Mouse (Mus musculus): ENCODE results near the gene Dlk1. TPM values are rescaled to one million over a fixed set of nuclear protein-coding genes. Genes with fewer than 3 reads are reported as not detected.
"Not testable (repeated sequence)": the region's sequence is repeated elsewhere in the genome, so short reads cannot be mapped to it uniquely, and the experiment has no call there.

The Dlk1 gene
- polyA plus RNA-seq, 1 experiment from 2014 or later = 73.4 TPM

- WGBS = 10% methylated on average over 10 of the region's 10 CpGs
- no peak overlapping the region for H3K4me3 ChIP-seq (replicated peaks; ENCODE audit: low read length)
- no peaks in the 10 kb centered on the region for H3K36me3 ChIP-seq (replicated peaks; ENCODE audit: control insufficient read depth, insufficient read depth)
- no peak overlapping the region for H3K9ac ChIP-seq
- peaks cover 39% of the 10 kb centered on the region for H3K4me1 ChIP-seq (replicated peaks; ENCODE audit: control insufficient read depth, insufficient read depth, low read length)
- no peak for ATAC-seq (ENCODE audit: low FRiP score)
- H3K9me3 ChIP-seq (ENCODE audit: control insufficient read depth, low read length) = no peaks in the 10 kb centered on the region
- no peak overlapping the region for H3K27ac ChIP-seq
- DNase-seq (ENCODE audit: low spot score) = no peak
- peak overlapping the region; percentile 36; the same call in 1 of the 2 replicates for H3K4me2 ChIP-seq (replicated peaks)
- peaks cover 56% of the 10 kb centered on the region for H3K27me3 ChIP-seq (ENCODE audit: control insufficient read depth, insufficient read depth, low read length)
These were observed 6.3 kb downstream of the Dlk1 start for GRCm38 (mm10) chr12:109458896-109459295.

- H3K4me3 ChIP-seq (replicated peaks; ENCODE audit: low read length) = peak overlapping the region; percentile 9; the same call in 1 of the 2 replicates
- 0 out of 2 replicates have a peak, but pooled peaks have one; percentile 34 for ATAC-seq (ENCODE audit: low FRiP score)
- 30% methylated on average over 49 of the region's 49 CpGs for WGBS
These were observed 7.1 kb downstream of the Dlk1 start for GRCm38 (mm10) chr12:109459481-109460401.

GRCm38 (mm10) chr12:109462594-109462993 is 10.0 kb downstream of the Dlk1 start:
- ATAC-seq (ENCODE audit: low FRiP score) (no peak), DNase-seq (ENCODE audit: low spot score) (no peak)
- no peak overlapping the region for H3K4me2 ChIP-seq (replicated peaks)
- no peak overlapping the region for H3K27ac ChIP-seq
- no peak overlapping the region for H3K4me3 ChIP-seq (replicated peaks; ENCODE audit: low read length)
- H3K9me3 ChIP-seq (ENCODE audit: control insufficient read depth, low read length) = no peaks in the 10 kb centered on the region
- peaks cover 23% of the 10 kb centered on the region for H3K4me1 ChIP-seq (replicated peaks; ENCODE audit: control insufficient read depth, insufficient read depth, low read length)
- H3K27me3 ChIP-seq (ENCODE audit: control insufficient read depth, insufficient read depth, low read length) = peaks cover 36% of the 10 kb centered on the region
- no peak overlapping the region for H3K9ac ChIP-seq
- no peaks in the 10 kb centered on the region for H3K36me3 ChIP-seq (replicated peaks; ENCODE audit: control insufficient read depth, insufficient read depth)
- WGBS = 76% methylated on average over 10 of the region's 10 CpGs

More at GRCm38 (mm10) chr12:109459481-109460401, 7.1 kb downstream of the Dlk1 start:
- Histone ChIP-seq H3K27me3 (ENCODE audit: control insufficient read depth, insufficient read depth, low read length) (peaks cover 48% of the 10 kb centered on the region), H3K4me1 (replicated peaks; ENCODE audit: control insufficient read depth, insufficient read depth, low read length) (peaks cover 39% of the 10 kb centered on the region), H3K27ac (no peak overlapping the region), H3K36me3 (replicated peaks; ENCODE audit: control insufficient read depth, insufficient read depth) (no peaks in the 10 kb centered on the region), H3K9ac (peak overlapping the region; percentile 44), H3K9me3 (ENCODE audit: control insufficient read depth, low read length) (no peaks in the 10 kb centered on the region), H3K4me2 (replicated peaks) (peak overlapping the region; percentile 36)
- no peak for DNase-seq (ENCODE audit: low spot score)

- not testable (repeated sequence) for DNase-seq (ENCODE audit: low spot score); H3K4me1 ChIP-seq (replicated peaks; ENCODE audit: control insufficient read depth, insufficient read depth, low read length); ATAC-seq (ENCODE audit: low FRiP score); H3K36me3 ChIP-seq (replicated peaks; ENCODE audit: control insufficient read depth, insufficient read depth); H3K9me3 ChIP-seq (ENCODE audit: control insufficient read depth, low read length); H3K27me3 ChIP-seq (ENCODE audit: control insufficient read depth, insufficient read depth, low read length); H3K9ac ChIP-seq; H3K4me3 ChIP-seq (replicated peaks; ENCODE audit: low read length); H3K4me2 ChIP-seq (replicated peaks); H3K27ac ChIP-seq
- 94% methylated on average over 2 of the region's 4 CpGs for WGBS
These were observed 14.8 kb downstream of the Dlk1 start for GRCm38 (mm10) chr12:109467417-109467816.

- no peaks in the 10 kb centered on the region for H3K9me3 ChIP-seq (ENCODE audit: control insufficient read depth, low read length)
- peaks cover 3% of the 10 kb centered on the region; the same call in 1 of the 2 replicates for H3K27me3 ChIP-seq (ENCODE audit: control insufficient read depth, insufficient read depth, low read length)
- no peak overlapping the region for H3K27ac ChIP-seq
- no peak overlapping the region for H3K4me2 ChIP-seq (replicated peaks)
- DNase-seq (ENCODE audit: low spot score) = no peak
- 89% methylated on average over 8 of the region's 8 CpGs for WGBS
- no peak overlapping the region for H3K4me3 ChIP-seq (replicated peaks; ENCODE audit: low read length)
- H3K9ac ChIP-seq = no peak overlapping the region
- no peaks in the 10 kb centered on the region for H3K36me3 ChIP-seq (replicated peaks; ENCODE audit: control insufficient read depth, insufficient read depth)
- H3K4me1 ChIP-seq (replicated peaks; ENCODE audit: control insufficient read depth, insufficient read depth, low read length) = no peaks in the 10 kb centered on the region
- no peak for ATAC-seq (ENCODE audit: low FRiP score)
These were observed 17.2 kb downstream of the Dlk1 start for GRCm38 (mm10) chr12:109469793-109470192.

- Histone ChIP-seq H3K27ac (no peak overlapping the region), H3K4me3 (replicated peaks; ENCODE audit: low read length) (no peak overlapping the region), H3K4me2 (replicated peaks) (no peak overlapping the region), H3K9ac (no peak overlapping the region), H3K9me3 (ENCODE audit: control insufficient read depth, low read length) (no peaks in the 10 kb centered on the region), H3K27me3 (ENCODE audit: control insufficient read depth, insufficient read depth, low read length) (peaks cover 3% of the 10 kb centered on the region; the same call in 1 of the 2 replicates), H3K4me1 (replicated peaks; ENCODE audit: control insufficient read depth, insufficient read depth, low read length) (no peaks in the 10 kb centered on the region), H3K36me3 (replicated peaks; ENCODE audit: control insufficient read depth, insufficient read depth) (no peaks in the 10 kb centered on the region)
- WGBS = 88% methylated on average over 11 of the region's 11 CpGs
- DNase-seq (ENCODE audit: low spot score) (no peak), ATAC-seq (ENCODE audit: low FRiP score) (no peak)
These were observed 20.0 kb downstream of the Dlk1 start for GRCm38 (mm10) chr12:109472627-109473026.

- Histone ChIP-seq H3K36me3 (replicated peaks; ENCODE audit: control insufficient read depth, insufficient read depth) (no peaks in the 10 kb centered on the region), H3K4me2 (replicated peaks) (no peak overlapping the region), H3K27me3 (ENCODE audit: control insufficient read depth, insufficient read depth, low read length) (peaks cover 3% of the 10 kb centered on the region; the same call in 1 of the 2 replicates), H3K27ac (no peak overlapping the region), H3K9ac (no peak overlapping the region), H3K4me3 (replicated peaks; ENCODE audit: low read length) (no peak overlapping the region), H3K4me1 (replicated peaks; ENCODE audit: control insufficient read depth, insufficient read depth, low read length) (no peaks in the 10 kb centered on the region), H3K9me3 (ENCODE audit: control insufficient read depth, low read length) (no peaks in the 10 kb centered on the region)
- ATAC-seq (ENCODE audit: low FRiP score) = no peak
- WGBS = 47% methylated on average over 6 of the region's 6 CpGs
- DNase-seq (ENCODE audit: low spot score) = no peak
These were observed 21.0 kb downstream of the Dlk1 start for GRCm38 (mm10) chr12:109473575-109473976.

- peaks cover 3% of the 10 kb centered on the region; the same call in 1 of the 2 replicates for H3K27me3 ChIP-seq (ENCODE audit: control insufficient read depth, insufficient read depth, low read length)
- H3K4me1 ChIP-seq (replicated peaks; ENCODE audit: control insufficient read depth, insufficient read depth, low read length) = no peaks in the 10 kb centered on the region
- no peak overlapping the region for H3K4me2 ChIP-seq (replicated peaks)
- no peak overlapping the region for H3K9ac ChIP-seq
- no peak overlapping the region for H3K27ac ChIP-seq
- ATAC-seq (ENCODE audit: low FRiP score) = no peak
- H3K36me3 ChIP-seq (replicated peaks; ENCODE audit: control insufficient read depth, insufficient read depth) = no peaks in the 10 kb centered on the region
- H3K4me3 ChIP-seq (replicated peaks; ENCODE audit: low read length) = no peak overlapping the region
- 86% methylated on average over 9 of the region's 9 CpGs for WGBS
- DNase-seq (ENCODE audit: low spot score) = no peak
- no peaks in the 10 kb centered on the region for H3K9me3 ChIP-seq (ENCODE audit: control insufficient read depth, low read length)
These were observed 21.6 kb downstream of the Dlk1 start for GRCm38 (mm10) chr12:109474187-109474606.

- no peak for ATAC-seq (ENCODE audit: low FRiP score)
- Histone ChIP-seq H3K9ac (no peak overlapping the region), H3K27me3 (ENCODE audit: control insufficient read depth, insufficient read depth, low read length) (peaks cover 3% of the 10 kb centered on the region; the same call in 1 of the 2 replicates), H3K9me3 (ENCODE audit: control insufficient read depth, low read length) (no peaks in the 10 kb centered on the region), H3K4me3 (replicated peaks; ENCODE audit: low read length) (no peak overlapping the region), H3K4me2 (replicated peaks) (no peak overlapping the region), H3K4me1 (replicated peaks; ENCODE audit: control insufficient read depth, insufficient read depth, low read length) (no peaks in the 10 kb centered on the region), H3K36me3 (replicated peaks; ENCODE audit: control insufficient read depth, insufficient read depth) (no peaks in the 10 kb centered on the region), H3K27ac (no peak overlapping the region)
- 85% methylated on average over 4 of the region's 4 CpGs for WGBS
- no peak for DNase-seq (ENCODE audit: low spot score)
These were observed 22.9 kb downstream of the Dlk1 start for GRCm38 (mm10) chr12:109475501-109475900.
